Mouse (Mus musculus): Measurements from ENCODE around the gene Lmo2. TPM values are rescaled to one million over a fixed set of nuclear protein-coding genes. Genes with fewer than 3 reads are reported as not detected.

Lmo2 gene
- polyA plus RNA-seq, 1 experiment from 2014 or later = 19.8 TPM

- 89% methylated on average over 8 of the region's 8 CpGs for WGBS
- Histone ChIP-seq H3K9me3 (replicated peaks) (no peaks in the 10 kb centered on the region), H3K27me3 (no peaks in the 10 kb centered on the region), H3K4me3 (no peak overlapping the region), H3K27ac (no peak overlapping the region), H3K9ac (no peak overlapping the region), H3K4me1 (no peaks in the 10 kb centered on the region), H3K4me2 (no peak overlapping the region), H3K36me3 (ENCODE audit: poor library complexity, severe bottlenecking) (no peaks in the 10 kb centered on the region)
- ATAC-seq = no peak
Observed at GRCm38 (mm10) chr2:103946892-103947291, 10.9 kb upstream of the Lmo2 start.

GRCm38 (mm10) chr2:103947982-103948655, 9.7 kb upstream of the Lmo2 start:
- 64% methylated on average over 8 of the region's 8 CpGs for WGBS
- no peak for ATAC-seq
- H3K27ac ChIP-seq = no peak overlapping the region
- no peak overlapping the region for H3K9ac ChIP-seq
- no peaks in the 10 kb centered on the region for H3K9me3 ChIP-seq (replicated peaks)
- no peaks in the 10 kb centered on the region for H3K36me3 ChIP-seq (ENCODE audit: poor library complexity, severe bottlenecking)
- H3K4me2 ChIP-seq = no peak overlapping the region
- H3K4me1 ChIP-seq = no peaks in the 10 kb centered on the region
- H3K27me3 ChIP-seq = no peaks in the 10 kb centered on the region
- no peak overlapping the region for H3K4me3 ChIP-seq

DNA sequence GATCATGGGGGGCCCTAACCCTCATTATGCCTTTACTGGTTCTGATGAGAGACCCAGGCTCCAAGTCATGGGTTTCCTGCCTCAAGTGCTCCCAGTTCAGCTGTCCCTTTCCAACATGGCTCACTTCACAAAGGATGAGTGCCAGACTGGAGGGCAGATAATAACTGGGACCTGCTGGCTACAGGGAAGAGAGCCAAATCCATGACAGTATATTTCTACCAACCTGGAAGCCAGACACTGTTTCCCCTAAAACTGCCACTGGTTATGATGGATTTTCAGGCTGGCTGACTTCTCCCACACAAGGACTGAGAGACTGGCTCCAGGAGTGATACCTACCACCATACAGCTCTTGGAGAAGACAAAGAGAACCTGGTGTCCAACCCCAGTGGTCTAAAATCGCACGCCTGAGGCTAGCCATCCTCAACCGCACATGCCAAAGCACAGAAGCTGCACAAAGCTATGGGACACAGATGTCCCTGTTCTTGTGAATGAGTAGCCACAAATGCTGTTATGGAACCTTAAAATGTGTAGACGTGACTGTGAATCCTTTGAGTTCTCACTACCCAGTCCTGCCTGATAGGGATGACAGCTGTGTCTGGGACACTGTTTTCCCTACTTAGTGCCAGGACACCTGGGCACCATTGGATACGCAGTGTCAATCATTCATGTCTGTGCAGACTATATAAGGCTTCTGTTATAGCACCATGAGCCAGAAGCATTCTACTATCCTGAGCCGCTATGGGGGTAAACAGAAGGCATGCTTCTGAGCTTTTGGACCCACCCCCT, 4.5 kb upstream of the Lmo2 start:
- peak; percentile 87 for ATAC-seq
- Histone ChIP-seq H3K4me2 (no peak overlapping the region), H3K4me3 (no peak overlapping the region), H3K9ac (no peak overlapping the region), H3K4me1 (no peaks in the 10 kb centered on the region), H3K9me3 (replicated peaks) (no peaks in the 10 kb centered on the region), H3K36me3 (ENCODE audit: poor library complexity, severe bottlenecking) (no peaks in the 10 kb centered on the region), H3K27me3 (no peaks in the 10 kb centered on the region; the same call in 1 of the 2 replicates), H3K27ac (0 out of 2 replicates have a peak overlapping the region, but pooled peaks have one; percentile 31)
- 90% methylated on average over 6 of the region's 6 CpGs for WGBS

- no peak overlapping the region for H3K27ac ChIP-seq
- H3K4me1 ChIP-seq = no peaks in the 10 kb centered on the region
- WGBS = 82% methylated on average over 3 of the region's 3 CpGs
- H3K4me2 ChIP-seq = no peak overlapping the region
- no peaks in the 10 kb centered on the region for H3K9me3 ChIP-seq (replicated peaks)
- H3K9ac ChIP-seq = no peak overlapping the region
- H3K4me3 ChIP-seq = no peak overlapping the region
- H3K36me3 ChIP-seq (ENCODE audit: poor library complexity, severe bottlenecking) = no peaks in the 10 kb centered on the region
- H3K27me3 ChIP-seq = no peaks in the 10 kb centered on the region; the same call in 1 of the 2 replicates
- no peak for ATAC-seq
Observed at GRCm38 (mm10) chr2:103955714-103956113, 2.1 kb upstream of the Lmo2 start.

GRCm38 (mm10) chr2:103956867-103957266, 919 bp upstream of the Lmo2 start:
- Histone ChIP-seq H3K4me1 (no peaks in the 10 kb centered on the region), H3K9ac (no peak overlapping the region), H3K4me2 (no peak overlapping the region), H3K4me3 (no peak overlapping the region), H3K9me3 (replicated peaks) (no peaks in the 10 kb centered on the region), H3K27me3 (no peaks in the 10 kb centered on the region; the same call in 1 of the 2 replicates), H3K36me3 (ENCODE audit: poor library complexity, severe bottlenecking) (no peaks in the 10 kb centered on the region), H3K27ac (no peak overlapping the region)
- WGBS = 86% methylated on average over 6 of the region's 6 CpGs
- no peak for ATAC-seq

DNA sequence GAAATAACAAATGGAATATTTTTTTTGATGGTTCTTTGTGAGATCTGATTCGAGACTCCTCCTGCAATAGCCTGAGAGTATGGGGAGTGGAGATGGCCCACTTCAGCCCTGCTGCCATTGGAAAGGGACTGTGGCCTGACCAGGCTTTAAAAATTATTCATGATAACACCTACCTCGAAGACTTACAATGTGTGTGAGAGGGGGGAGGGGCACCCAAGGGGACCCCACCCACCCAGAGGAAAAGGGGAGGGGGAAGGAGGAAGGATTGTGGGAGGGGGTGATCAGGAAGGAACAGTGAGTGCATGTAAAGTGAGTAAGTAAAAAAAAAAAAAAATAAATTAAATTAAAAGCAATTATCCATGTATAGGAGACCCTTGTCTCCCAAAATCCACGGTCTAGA, 848 bp downstream of the Lmo2 start:
- H3K9ac ChIP-seq = no peak overlapping the region
- no peaks in the 10 kb centered on the region; the same call in 1 of the 2 replicates for H3K27me3 ChIP-seq
- WGBS = 71% methylated on average over 3 of the region's 3 CpGs
- ATAC-seq = no peak
- no peak overlapping the region for H3K27ac ChIP-seq
- H3K36me3 ChIP-seq (ENCODE audit: poor library complexity, severe bottlenecking) = no peaks in the 10 kb centered on the region
- H3K4me2 ChIP-seq = no peak overlapping the region
- no peaks in the 10 kb centered on the region for H3K9me3 ChIP-seq (replicated peaks)
- H3K4me3 ChIP-seq = no peak overlapping the region
- H3K4me1 ChIP-seq = no peaks in the 10 kb centered on the region

DNA sequence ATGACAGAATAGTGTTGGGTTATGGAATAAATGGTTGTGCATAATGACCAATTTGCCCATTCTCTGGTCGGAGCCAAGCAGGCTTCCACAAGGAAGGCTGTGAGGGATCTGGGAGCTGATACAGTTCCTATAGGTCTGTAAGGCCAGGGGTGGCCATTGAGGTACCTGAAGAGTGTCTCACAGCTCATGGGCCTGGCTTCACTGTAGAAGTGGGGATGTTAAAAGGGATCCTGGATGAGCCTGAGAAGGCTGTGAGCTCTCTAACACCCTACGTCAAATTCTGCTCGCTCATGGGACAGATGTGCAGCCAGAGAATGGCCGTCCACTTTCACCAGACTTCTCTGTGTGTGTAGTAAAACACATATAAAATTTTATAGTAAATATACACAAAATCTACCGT, 1.3 kb downstream of the Lmo2 start:
- no peaks in the 10 kb centered on the region; the same call in 1 of the 2 replicates for H3K27me3 ChIP-seq
- H3K9ac ChIP-seq = no peak overlapping the region
- H3K4me3 ChIP-seq = no peak overlapping the region
- no peak overlapping the region for H3K27ac ChIP-seq
- no peak overlapping the region for H3K4me2 ChIP-seq
- no peaks in the 10 kb centered on the region for H3K4me1 ChIP-seq
- no peaks in the 10 kb centered on the region for H3K36me3 ChIP-seq (ENCODE audit: poor library complexity, severe bottlenecking)
- H3K9me3 ChIP-seq (replicated peaks) = no peaks in the 10 kb centered on the region
- no peak for ATAC-seq
- 93% methylated on average over 5 of the region's 5 CpGs for WGBS

GRCm38 (mm10) chr2:103959574-103959973, 1.8 kb downstream of the Lmo2 start:
- Histone ChIP-seq H3K4me3 (no peak overlapping the region), H3K36me3 (ENCODE audit: poor library complexity, severe bottlenecking) (no peaks in the 10 kb centered on the region), H3K27me3 (no peaks in the 10 kb centered on the region; the same call in 1 of the 2 replicates), H3K9ac (no peak overlapping the region), H3K4me2 (no peak overlapping the region), H3K9me3 (replicated peaks) (no peaks in the 10 kb centered on the region), H3K4me1 (no peaks in the 10 kb centered on the region), H3K27ac (no peak overlapping the region)
- 91% methylated on average over 6 of the region's 6 CpGs for WGBS
- ATAC-seq = no peak

GRCm38 (mm10) chr2:103962349-103962748, 4.6 kb downstream of the Lmo2 start:
- Histone ChIP-seq H3K4me2 (no peak overlapping the region), H3K4me1 (no peaks in the 10 kb centered on the region), H3K36me3 (ENCODE audit: poor library complexity, severe bottlenecking) (no peaks in the 10 kb centered on the region), H3K9ac (no peak overlapping the region), H3K9me3 (replicated peaks) (no peaks in the 10 kb centered on the region), H3K27me3 (no peaks in the 10 kb centered on the region; the same call in 1 of the 2 replicates), H3K27ac (no peak overlapping the region), H3K4me3 (no peak overlapping the region)
- ATAC-seq = no peak
- WGBS = 70% methylated on average over 4 of the region's 4 CpGs

DNA sequence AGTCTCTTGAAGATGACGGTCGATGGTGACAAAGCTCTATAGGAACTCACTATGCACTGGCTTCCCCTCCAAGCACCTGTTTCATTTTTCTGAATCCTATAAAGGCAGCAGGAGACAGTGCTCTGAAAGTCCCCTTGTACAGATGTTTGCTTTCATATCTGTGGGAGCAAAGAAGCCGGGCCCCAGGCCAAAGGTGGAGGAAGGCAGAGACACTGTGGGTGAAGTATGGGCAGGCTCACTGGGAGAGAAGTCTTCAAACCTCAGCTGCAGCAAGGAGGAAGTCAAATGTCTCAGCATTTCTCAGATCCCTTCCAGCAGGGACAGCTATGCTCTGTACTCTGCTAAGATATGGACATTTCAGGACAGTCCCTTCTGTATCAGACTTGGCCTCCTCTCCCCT, 7.6 kb downstream of the Lmo2 start:
- no peaks in the 10 kb centered on the region for H3K36me3 ChIP-seq (ENCODE audit: poor library complexity, severe bottlenecking)
- H3K9me3 ChIP-seq (replicated peaks) = no peaks in the 10 kb centered on the region
- no peak overlapping the region for H3K4me3 ChIP-seq
- H3K27ac ChIP-seq = no peak overlapping the region
- ATAC-seq = no peak
- H3K27me3 ChIP-seq = no peaks in the 10 kb centered on the region; the same call in 1 of the 2 replicates
- H3K4me2 ChIP-seq = no peak overlapping the region
- 94% methylated on average over 3 of the region's 3 CpGs for WGBS
- peaks cover 9% of the 10 kb centered on the region for H3K4me1 ChIP-seq
- no peak overlapping the region for H3K9ac ChIP-seq

DNA sequence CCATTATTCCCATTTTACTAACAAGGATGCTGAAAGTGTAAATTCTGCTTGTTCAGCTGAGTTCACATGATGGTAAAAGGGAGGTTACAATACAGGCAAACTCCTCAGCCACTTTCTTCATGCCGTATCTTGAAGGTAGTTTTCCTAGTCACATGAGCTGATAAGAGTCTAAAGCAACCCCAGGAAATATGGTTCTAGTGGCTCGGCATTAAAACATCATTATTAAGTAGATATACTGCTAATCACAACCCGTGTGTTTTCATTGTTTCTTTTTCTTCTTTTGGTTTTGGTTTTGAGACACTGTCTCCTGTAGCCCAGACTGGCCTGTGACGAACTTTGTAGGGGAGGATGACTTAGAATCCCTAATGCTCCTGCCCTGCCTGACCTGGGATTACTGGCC, 10.4 kb downstream of the Lmo2 start:
- Histone ChIP-seq H3K4me1 (peaks cover 22% of the 10 kb centered on the region), H3K4me2 (no peak overlapping the region), H3K36me3 (ENCODE audit: poor library complexity, severe bottlenecking) (no peaks in the 10 kb centered on the region), H3K9me3 (replicated peaks) (no peaks in the 10 kb centered on the region), H3K9ac (no peak overlapping the region), H3K27me3 (peaks cover 20% of the 10 kb centered on the region), H3K27ac (no peak overlapping the region), H3K4me3 (no peak overlapping the region)
- 77% methylated on average over 4 of the region's 4 CpGs for WGBS
- no peak for ATAC-seq

DNA sequence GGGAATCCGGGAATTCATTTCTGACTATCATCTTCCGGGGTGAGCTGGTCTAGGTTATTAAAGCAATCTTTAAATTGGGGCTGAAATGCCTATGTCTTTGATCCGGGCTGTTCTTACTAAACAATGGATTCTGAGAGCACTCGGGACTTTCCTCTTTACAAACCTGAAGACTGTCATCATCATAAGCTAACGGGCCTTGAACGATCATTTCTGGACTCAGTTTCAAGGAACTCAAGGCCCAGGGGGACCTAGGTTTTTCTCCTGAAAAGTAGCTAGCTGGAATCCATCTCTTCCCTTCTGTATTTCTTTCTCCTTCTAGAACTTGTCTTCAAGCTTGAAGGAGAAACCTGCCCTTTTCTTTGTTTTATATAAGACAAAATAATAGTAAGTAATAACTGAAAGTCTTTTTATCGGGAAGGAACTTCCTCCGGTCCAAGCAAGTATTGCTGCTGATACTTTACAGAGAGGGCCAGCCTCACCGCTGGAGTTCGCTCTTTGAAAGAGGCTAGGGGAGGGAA, 11.2 kb downstream of the Lmo2 start:
- Histone ChIP-seq H3K4me1 (peaks cover 22% of the 10 kb centered on the region), H3K9ac (peak overlapping the region; percentile 84), H3K36me3 (ENCODE audit: poor library complexity, severe bottlenecking) (no peaks in the 10 kb centered on the region), H3K9me3 (replicated peaks) (no peaks in the 10 kb centered on the region), H3K4me2 (peak overlapping the region; percentile 95), H3K27me3 (peaks cover 20% of the 10 kb centered on the region), H3K27ac (peak overlapping the region; percentile 59; the same call in 1 of the 2 replicates), H3K4me3 (peak overlapping the region; percentile 76)
- ATAC-seq = no peak
- WGBS = 14% methylated on average over 10 of the region's 10 CpGs

All from forebrain, embryonic 13.5 days (tissue).